Mouse (Mus musculus): Measurements from ENCODE around the gene Ntm.

Ntm gene

GRCm38 (mm10) chr9:29802990-29803737 is 159.8 kb downstream of the Ntm start:
- no peak for DNase-seq (ENCODE audit: low read depth, low spot score)

- DNase-seq (ENCODE audit: low read depth, low spot score) = peak; percentile 3
Observed at GRCm38 (mm10) chr9:29802071-29802705, 160.8 kb downstream of the Ntm start.

- DNase-seq (ENCODE audit: low read depth, low spot score) = no peak
Observed at GRCm38 (mm10) chr9:29796281-29796680, 166.7 kb downstream of the Ntm start.

GRCm38 (mm10) chr9:29791199-29791915 is 171.6 kb downstream of the Ntm start:
- no peak for DNase-seq (ENCODE audit: low read depth, low spot score)

GRCm38 (mm10) chr9:29790017-29790416 is 172.9 kb downstream of the Ntm start:
- DNase-seq (ENCODE audit: low read depth, low spot score) = no peak

GRCm38 (mm10) chr9:29788855-29789254 is 174.1 kb downstream of the Ntm start:
- DNase-seq (ENCODE audit: low read depth, low spot score) = no peak

GRCm38 (mm10) chr9:29787408-29787807 is 175.5 kb downstream of the Ntm start:
- DNase-seq (ENCODE audit: low read depth, low spot score) = no peak

GRCm38 (mm10) chr9:29782697-29783096 is 180.2 kb downstream of the Ntm start:
- no peak for DNase-seq (ENCODE audit: low read depth, low spot score)

- no peak for DNase-seq (ENCODE audit: low read depth, low spot score)
Observed at GRCm38 (mm10) chr9:29779739-29780138, 183.2 kb downstream of the Ntm start.

- DNase-seq (ENCODE audit: low read depth, low spot score) = no peak
Observed at GRCm38 (mm10) chr9:29776951-29777350, 186.0 kb downstream of the Ntm start.

GRCm38 (mm10) chr9:29776542-29776941 is 186.4 kb downstream of the Ntm start:
- peak; percentile 13 for DNase-seq (ENCODE audit: low read depth, low spot score)

GRCm38 (mm10) chr9:29776030-29776429 is 186.9 kb downstream of the Ntm start:
- no peak for DNase-seq (ENCODE audit: low read depth, low spot score)

- DNase-seq (ENCODE audit: low read depth, low spot score) = no peak
Observed at GRCm38 (mm10) chr9:29772625-29773388, 190.1 kb downstream of the Ntm start.

- DNase-seq (ENCODE audit: low read depth, low spot score) = no peak
Observed at GRCm38 (mm10) chr9:29771870-29772269, 191.1 kb downstream of the Ntm start.

GRCm38 (mm10) chr9:29771071-29771785 is 191.7 kb downstream of the Ntm start:
- DNase-seq (ENCODE audit: low read depth, low spot score) = no peak

GRCm38 (mm10) chr9:29769361-29769760 is 193.6 kb downstream of the Ntm start:
- DNase-seq (ENCODE audit: low read depth, low spot score) = no peak

GRCm38 (mm10) chr9:29765990-29766980 is 196.7 kb downstream of the Ntm start:
- no peak for DNase-seq (ENCODE audit: low read depth, low spot score)

- DNase-seq (ENCODE audit: low read depth, low spot score) = no peak
Observed at GRCm38 (mm10) chr9:29763338-29763737, 199.6 kb downstream of the Ntm start.

GRCm38 (mm10) chr9:29761952-29762586 is 200.9 kb downstream of the Ntm start:
- DNase-seq (ENCODE audit: low read depth, low spot score) = no peak
